Mouse (Mus musculus) testis, adult 2 months (tissue): ENCODE measurements around the gene Tet2.

Experiments
- CTCF ChIP-seq: fragments of 200-500 bp; IDR thresholded peaks from 2 replicates; pipeline ENCODE4 v1.5.1; 2012; ENCODE audit warnings: low read depth, mild to moderate bottlenecking, inconsistent platforms, low read length, moderate library complexity; ENCODE audit not compliant: control insufficient read depth, insufficient read depth, insufficient replicate concordance
- POLR2A ChIP-seq: fragments of 200-500 bp; IDR thresholded peaks from 2 replicates; pipeline ENCODE4 v1.6.1; 2012; ENCODE audit warnings: low read depth, mild to moderate bottlenecking, inconsistent platforms, low read length, moderate library complexity; ENCODE audit not compliant: control insufficient read depth

DNA sequence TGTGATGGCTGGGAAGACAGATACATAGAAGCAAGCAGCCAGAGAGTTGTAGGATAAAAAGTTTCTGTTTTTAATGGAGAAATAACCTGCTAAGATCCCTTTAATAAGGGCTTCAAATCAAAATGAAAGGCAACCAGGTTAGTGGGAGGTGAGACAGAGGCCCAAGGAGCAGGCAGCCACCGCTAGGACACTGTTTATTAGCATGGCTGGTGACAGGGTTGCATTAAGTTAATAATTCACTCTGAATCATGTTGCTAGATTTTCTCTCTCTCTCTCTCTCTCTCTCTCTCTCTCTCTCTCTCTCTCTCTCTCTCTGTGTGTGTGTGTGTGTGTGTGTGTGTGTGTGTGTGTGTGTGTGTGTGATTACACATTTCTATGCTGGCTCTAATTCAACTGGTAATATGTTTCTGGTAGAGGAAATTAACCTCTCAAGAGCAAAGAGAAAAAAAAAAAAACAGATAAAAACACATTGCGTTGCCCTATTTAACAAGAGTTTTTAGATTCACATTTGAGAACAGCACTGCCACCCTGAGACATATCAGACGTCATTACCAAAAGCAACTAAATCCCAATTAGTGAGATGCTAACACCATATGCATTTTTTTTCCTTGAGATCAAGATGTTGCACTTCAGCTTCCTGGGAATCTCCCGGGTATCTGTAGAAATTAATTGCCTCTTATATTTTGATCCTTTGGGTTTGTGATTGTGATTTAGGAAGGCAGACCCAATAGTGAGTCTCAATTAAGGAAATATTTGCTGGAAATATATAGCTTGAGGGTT, 115.4 kb downstream of the Tet2 start:
- TF ChIP-seq POLR2A, result no peak
- no peak for TF ChIP-seq CTCF
